Mouse (Mus musculus): ENCODE results near the gene Msh6.

DNA sequence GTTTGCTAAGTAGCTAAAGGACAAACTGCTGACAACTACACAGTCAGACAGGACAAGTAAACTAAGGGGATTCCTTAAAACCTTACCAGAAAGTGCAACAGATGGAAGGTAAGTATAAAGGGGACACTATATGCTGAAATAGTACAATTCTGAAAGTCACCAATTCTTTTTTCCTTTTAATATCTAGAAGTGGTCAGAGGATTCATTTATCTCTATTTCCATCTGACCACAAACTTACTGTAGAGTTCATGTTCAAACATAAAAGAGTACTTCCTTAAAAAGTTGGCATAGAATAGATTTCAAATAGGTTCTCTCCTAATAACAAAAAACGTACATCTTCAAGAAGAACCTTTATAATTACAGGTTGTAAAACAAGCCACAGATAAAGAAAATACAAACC, 18.5 kb downstream of the Msh6 start:
- TF ChIP-seq CTCF (IDR thresholded peaks at IDR 0.05; ENCODE audit: insufficient read depth, low read length): no peak
- TF ChIP-seq POLR2A (IDR thresholded peaks at IDR 0.05; ENCODE audit: borderline replicate concordance, extremely low read depth, low read depth, low read length): no peak
